Mouse (Mus musculus) testis, adult 10 weeks (tissue): ENCODE measurements around the gene Plekhn1. TPM values are rescaled to one million over a fixed set of nuclear protein-coding genes. Genes with fewer than 3 reads are reported as not detected.

Experiments used
- polyA plus RNA-seq: library from polyadenylated mRNA; stranded (reverse); fragments of 350-450 nt; fragmentation: Illumina TruSeq; extraction: RNeasy Lipid Tissue Mini Kit (QIAGEN cat#74804); gene quantifications from one replicate; pipeline ENCODE4 v1.2.3, GENCODE M21; 2014; ENCODE audit warnings: low read depth, low replicate concordance

The Plekhn1 gene
- 2.6 TPM for polyA plus RNA-seq

DNA sequence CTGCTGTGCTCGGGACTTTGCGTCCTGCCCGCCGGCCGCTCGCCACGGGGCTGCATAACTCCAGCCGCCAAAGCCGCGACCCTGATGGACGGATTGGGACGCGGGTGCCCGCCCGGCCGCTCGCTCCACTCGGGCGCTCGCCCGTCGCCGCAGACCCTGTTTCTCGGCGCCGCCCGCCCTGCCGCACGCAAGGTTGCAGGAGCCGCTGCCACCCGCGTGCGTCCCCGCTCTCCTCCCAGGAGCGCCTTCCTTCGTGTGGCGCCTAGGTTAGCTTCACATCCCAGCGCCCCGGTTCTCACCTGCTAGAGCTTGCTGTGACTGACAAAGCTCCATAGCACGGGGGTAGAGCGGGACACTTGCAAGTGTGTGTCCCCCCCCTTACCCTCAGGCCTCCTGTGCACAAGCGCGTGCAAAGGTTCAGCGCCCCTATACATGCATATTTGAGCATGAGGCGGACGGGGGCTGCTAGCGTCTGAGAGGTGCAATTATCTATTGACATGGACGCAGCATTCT lies at the start of gene Plekhn1:
Gene Plekhn1, minus strand, starts transcription at position 157 of the 513 bp plus-strand sequence.

DNA sequence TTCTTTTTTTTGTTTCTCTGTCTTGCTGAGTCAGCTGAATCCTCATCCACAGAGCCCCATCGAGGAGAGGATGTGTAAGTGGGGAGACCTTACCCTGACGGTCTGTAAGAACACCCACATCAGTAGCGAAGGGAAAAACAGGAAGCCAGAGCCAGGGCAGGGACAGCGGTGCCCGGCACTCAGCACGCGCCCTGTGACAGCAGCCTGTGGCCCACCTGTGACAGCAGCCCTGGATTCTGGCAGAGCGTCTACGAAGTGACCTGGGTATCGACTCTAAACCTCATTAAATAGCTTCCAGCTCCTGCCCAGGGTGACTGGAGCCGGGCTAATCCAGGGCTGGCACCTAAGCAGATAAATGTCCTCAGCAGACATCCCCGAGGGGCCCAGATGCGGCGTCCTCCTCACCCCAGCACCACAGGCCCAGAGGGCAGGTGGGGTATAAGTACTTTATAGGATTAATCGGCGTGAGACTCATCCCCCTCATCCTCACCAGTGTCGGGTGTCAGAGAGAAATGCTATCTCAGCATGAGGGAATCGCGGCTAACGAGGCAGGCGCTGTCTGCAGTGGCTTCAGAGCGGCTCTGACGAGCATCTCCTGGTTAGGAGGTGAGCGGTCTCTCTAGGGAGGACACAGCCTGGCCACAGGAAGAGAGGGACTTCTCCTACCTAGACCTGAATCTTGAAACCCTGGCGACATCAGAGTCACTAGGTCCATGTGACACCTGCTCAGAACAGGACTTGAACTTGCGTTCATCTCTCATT lies 20.6 kb upstream of the Plekhn1 start, which contains the start of gene Samd11:
Gene Samd11, minus strand, starts transcription at position 580 of the 762 bp plus-strand sequence.

GRCm38 (mm10) chr4:156235808-156236533 lies 1.3 kb upstream of the Plekhn1 start, which contains the start of gene Noc2l:
Noc2l (plus strand) TSS chr4:156236010.

GRCm38 (mm10) chr4:156215649-156216048 lies 19.0 kb downstream of the Plekhn1 start, which contains the start of gene Perm1:
Perm1 (plus strand) TSS chr4:156215868.

DNA sequence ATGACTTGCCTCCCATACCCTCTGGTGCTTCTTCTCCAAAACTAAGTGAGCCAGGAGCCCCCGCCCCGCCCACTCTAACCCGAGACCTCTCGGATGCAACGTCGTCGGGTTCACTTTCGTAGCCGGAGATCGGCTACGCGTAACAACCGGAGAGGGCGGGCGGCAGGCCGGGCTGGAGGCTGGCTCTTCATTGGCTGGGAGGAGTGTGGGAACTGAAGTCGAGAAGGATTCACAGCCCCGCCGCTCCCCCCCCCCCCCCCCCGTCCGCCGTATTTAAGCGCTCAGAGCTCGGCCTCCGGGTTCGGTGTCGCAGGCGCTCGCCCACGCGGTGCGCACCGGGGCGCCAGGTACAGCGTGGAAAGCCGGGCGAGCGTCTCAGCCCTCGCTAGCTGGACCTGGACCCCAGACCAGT lies 31.6 kb downstream of the Plekhn1 start, which contains the start of gene AW011738:
Gene AW011738, plus strand, starts transcription at position 304 of the 412 bp plus-strand sequence.

DNA sequence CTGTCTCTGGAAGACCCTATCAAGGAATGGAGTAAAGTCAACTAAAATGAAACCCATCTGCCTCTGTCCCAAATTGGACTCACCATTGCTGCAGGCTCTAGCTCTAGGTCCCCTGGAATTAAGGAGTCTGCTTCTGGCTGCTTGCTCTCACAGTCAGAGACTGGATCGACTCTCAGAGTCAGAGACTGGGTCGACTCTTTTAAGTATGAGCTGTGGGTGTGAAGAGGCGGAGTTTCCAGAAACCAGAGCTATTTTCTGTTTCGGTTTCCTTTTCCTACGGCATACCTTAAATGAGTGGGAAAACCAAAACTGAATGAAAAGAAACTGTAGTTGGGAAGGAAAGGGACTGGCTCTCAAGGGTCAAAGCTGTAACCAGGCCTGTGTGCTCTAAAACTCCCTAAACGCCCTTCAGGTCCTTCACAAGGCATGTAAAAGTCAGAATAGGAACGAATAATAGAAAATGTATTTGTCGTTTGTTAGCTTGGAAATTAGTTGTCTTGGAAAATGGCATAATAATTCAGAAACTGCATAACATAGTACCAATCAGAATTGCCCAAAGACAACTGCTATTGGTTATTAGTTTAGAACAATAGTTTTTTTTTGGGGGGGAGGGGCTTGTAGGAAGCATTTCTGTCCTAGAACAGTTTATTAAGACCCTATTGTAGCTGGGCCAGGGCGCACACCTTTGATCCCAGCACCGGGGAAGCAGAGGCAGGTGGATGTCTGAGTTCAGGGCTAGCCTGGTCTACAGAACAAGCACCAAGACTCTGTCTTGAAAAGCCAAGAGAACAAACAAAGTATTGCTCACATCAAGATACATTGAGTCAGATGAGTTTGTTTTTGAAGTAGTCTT lies 33.8 kb downstream of the Plekhn1 start, which contains the start of gene Isg15:
Gene Isg15, minus strand, starts transcription at position 196 of the 853 bp plus-strand sequence.

DNA sequence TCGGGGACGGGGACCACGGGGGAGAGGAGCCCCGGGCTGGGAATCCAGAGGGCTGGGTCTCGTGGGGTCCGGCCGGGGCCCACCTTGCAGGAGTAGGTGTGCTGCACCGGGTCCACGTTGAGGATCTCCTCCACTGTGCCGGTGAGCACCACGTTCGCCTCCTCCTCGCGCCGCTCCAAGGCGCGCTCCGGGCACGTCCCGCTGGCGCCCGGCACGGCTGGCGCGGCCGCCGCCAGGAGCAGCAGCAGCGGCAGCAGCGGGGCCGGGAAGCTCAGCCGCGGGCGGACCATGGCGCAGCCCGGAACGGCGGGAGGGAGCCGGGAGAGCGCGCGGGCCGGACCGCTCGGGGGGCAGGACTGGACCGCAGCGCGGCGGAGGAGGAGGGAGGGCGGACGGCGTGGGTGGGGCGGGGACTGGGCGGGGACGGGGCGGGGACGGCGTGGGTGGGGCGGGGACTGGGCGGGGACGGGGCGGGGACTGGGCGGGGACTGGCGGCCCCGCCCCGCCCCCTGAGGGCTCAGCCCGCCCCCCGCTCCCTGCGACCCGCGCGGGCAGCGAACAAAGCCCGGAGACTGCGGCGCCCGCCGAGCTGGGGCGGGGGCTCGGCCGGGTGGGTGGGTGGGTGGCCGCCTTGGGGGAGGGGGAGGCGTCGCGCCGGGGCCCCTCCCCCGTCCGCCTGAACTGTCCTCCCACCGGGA lies 37.4 kb downstream of the Plekhn1 start, which contains the start of gene Agrn:
Gene Agrn, minus strand, starts transcription at position 358 of the 698 bp plus-strand sequence.

Other genes starting within 250 kb of the Plekhn1 start
- 1.7 TPM for gene B3galt6, start 242.2 kb downstream of the Plekhn1 start, polyA plus RNA-seq
- gene Sdf4, start 242.0 kb downstream of the Plekhn1 start, polyA plus RNA-seq: 97.4 TPM
- gene Tnfrsf4, start 221.0 kb downstream of the Plekhn1 start, polyA plus RNA-seq: not detected
- gene Tnfrsf18, start 208.7 kb downstream of the Plekhn1 start, polyA plus RNA-seq: not detected
- 25.6 TPM for gene Ttll10, start 175.4 kb downstream of the Plekhn1 start, polyA plus RNA-seq
- 17.1 TPM for gene 9430015G10Rik, start 124.9 kb downstream of the Plekhn1 start, polyA plus RNA-seq
- gene Rnf223, start 104.3 kb downstream of the Plekhn1 start, polyA plus RNA-seq: not detected
- 1.8 TPM for gene Agrn, start 37.4 kb downstream of the Plekhn1 start, polyA plus RNA-seq
- not detected for gene Isg15, start 34.0 kb downstream of the Plekhn1 start, polyA plus RNA-seq
- 0.14 TPM for gene AW011738, start 31.6 kb downstream of the Plekhn1 start, polyA plus RNA-seq
- not detected for gene Perm1, start 19.0 kb downstream of the Plekhn1 start, polyA plus RNA-seq
- 2.2 TPM for gene Noc2l, start 1.2 kb upstream of the Plekhn1 start, polyA plus RNA-seq
- gene Samd11, start 20.8 kb upstream of the Plekhn1 start, polyA plus RNA-seq: 0.17 TPM
- gene Vmn2r-ps159, start 96.2 kb upstream of the Plekhn1 start, polyA plus RNA-seq: 0.77 TPM